Mouse (Mus musculus) heart, adult 2 months (tissue): ENCODE measurements around the gene Zpbp2.
"Not testable (repeated sequence)": the region's sequence is repeated elsewhere in the genome, so short reads cannot be mapped to it uniquely, and the experiment has no call there.

ENCODE experiments used
- CTCF ChIP-seq: fragments of 200-600 bp; IDR thresholded peaks from 2 replicates; pipeline ENCODE4 v1.8.1; 2022; ENCODE audit warnings: antibody characterized with exemption, mild to moderate bottlenecking, moderate library complexity
- EP300 ChIP-seq: fragments of 200-500 bp; IDR thresholded peaks from 2 replicates; pipeline ENCODE4 v1.6.1; 2011; ENCODE audit warnings: low read depth, low read length, control low read depth; ENCODE audit not compliant: insufficient read depth
- POLR2A ChIP-seq: fragments of 200-500 bp; IDR thresholded peaks from 2 replicates; pipeline ENCODE4 v1.6.1; 2011; ENCODE audit warnings: mild to moderate bottlenecking, low read depth, low read length, control low read depth; ENCODE audit not compliant: insufficient read depth

DNA sequence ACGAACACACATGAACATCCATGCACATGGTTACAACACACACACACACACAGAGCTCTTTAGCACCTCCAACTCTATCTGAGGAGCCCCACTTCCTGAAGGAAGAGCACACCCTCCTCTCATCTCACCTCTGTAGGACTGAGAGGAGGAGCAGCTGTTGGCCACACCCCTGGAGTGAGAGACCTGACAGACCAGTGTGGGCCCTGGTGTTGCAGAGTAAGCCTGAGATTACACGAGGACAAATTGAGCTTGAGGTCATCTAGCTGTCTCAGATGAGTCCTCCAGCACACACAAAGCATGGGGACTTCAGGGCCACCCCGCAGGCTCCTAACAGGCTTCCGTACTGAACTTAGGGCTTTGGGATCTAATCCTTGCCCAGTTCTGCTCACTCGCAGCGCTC, 54.0 kb downstream of the Zpbp2 start:
- TF ChIP-seq CTCF, POLR2A, EP300: not testable (repeated sequence)
